Mouse (Mus musculus) embryonic facial prominence, embryonic 10.5 days (tissue): ENCODE measurements around the gene Ddx20. TPM values are rescaled to one million over a fixed set of nuclear protein-coding genes. Genes with fewer than 3 reads are reported as not detected.

Experiments
- DNase-seq: peaks from one replicate; pipeline ENCODE4 v3.0.0-alpha.2; 2017; ENCODE audit warnings: low spot score
- H3K27ac ChIP-seq: fragments of 300-500 bp; sonication (generic); replicated peaks from 2 replicates; pipeline ENCODE4 v1.5.1; 2016; ENCODE audit warnings: mild to moderate bottlenecking
- H3K27me3 ChIP-seq: fragments of 300-500 bp; sonication (generic); replicated peaks from 2 replicates; pipeline ENCODE4 v1.6.1; 2016; ENCODE audit warnings: low read depth, mild to moderate bottlenecking; ENCODE audit not compliant: poor library complexity, severe bottlenecking
- H3K36me3 ChIP-seq: fragments of 300-500 bp; sonication (generic); replicated peaks from 2 replicates; pipeline ENCODE4 v1.6.1; 2016; ENCODE audit warnings: mild to moderate bottlenecking, moderate library complexity
- H3K4me1 ChIP-seq: fragments of 300-500 bp; sonication (generic); 2 replicates; pipeline ENCODE4 v1.6.1; 2016
- H3K4me3 ChIP-seq: fragments of 300-500 bp; sonication (generic); 2 replicates; pipeline ENCODE4 v1.5.1; 2016; ENCODE audit warnings: mild to moderate bottlenecking, moderate library complexity
- H3K9me3 ChIP-seq: fragments of 300-500 bp; sonication (generic); 2 replicates; pipeline ENCODE4 v1.6.1; 2016; ENCODE audit warnings: mild to moderate bottlenecking
- WGBS: fragments of 180-500 bp; shearing (Covaris S2); methylation state at CpG from one replicate; pipeline ENCODE4 v1.1.7; 2016; 5-methylcytosine and 5-hydroxymethylcytosine counted together
- polyA plus RNA-seq: library from polyadenylated mRNA; unstranded; fragments of >200 nt; fragmentation: Nextera tagmentation; extraction: Ambion mirVana; gene quantifications from 2 replicates; pipeline ENCODE4 v1.2.1, GENCODE M21; 2016

Ddx20 gene
- polyA plus RNA-seq, 1 experiment from 2014 or later: 51.7 TPM

DNA sequence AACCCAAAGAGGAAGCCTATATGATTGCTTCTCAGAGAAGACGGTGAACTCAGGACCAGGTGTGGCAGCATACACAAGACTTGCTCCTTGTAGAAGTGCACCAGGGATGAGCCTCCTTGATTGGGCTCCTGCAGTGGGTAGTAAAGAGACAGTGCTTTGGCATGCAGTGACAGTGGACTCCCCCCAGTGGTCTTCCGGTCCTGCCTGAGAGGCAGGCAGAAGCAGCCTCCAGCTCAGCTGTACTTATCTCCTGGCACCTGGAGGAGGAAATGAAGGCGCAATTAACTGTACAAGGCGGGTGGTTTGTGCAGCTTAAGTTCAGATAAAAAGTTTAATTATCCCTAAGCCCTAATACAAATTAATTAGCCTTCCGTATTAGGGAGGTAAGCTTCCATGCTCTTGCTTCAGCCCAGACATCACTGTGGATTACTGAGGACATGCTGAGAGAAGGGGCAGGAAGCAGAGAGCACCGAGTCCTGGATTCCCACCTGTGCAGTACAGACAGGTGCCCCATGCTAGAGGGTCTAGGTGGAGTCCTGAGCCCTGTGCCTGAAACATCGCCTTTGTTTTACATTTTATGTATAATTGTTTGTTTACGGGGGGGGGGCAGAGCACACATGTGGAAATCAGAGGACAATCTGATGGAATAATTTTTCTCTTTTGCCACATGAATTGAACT is 38.3 kb downstream of the Ddx20 start:
- WGBS: 74% methylated on average over 8 of the region's 8 CpGs
- no peaks in the 10 kb centered on the region for H3K9me3 ChIP-seq
- DNase-seq: no peak
- no peak overlapping the region for H3K27ac ChIP-seq
- H3K27me3 ChIP-seq: no peaks in the 10 kb centered on the region
- H3K4me1 ChIP-seq: no peaks in the 10 kb centered on the region
- no peak overlapping the region for H3K4me3 ChIP-seq
- H3K36me3 ChIP-seq: no peaks in the 10 kb centered on the region

DNA sequence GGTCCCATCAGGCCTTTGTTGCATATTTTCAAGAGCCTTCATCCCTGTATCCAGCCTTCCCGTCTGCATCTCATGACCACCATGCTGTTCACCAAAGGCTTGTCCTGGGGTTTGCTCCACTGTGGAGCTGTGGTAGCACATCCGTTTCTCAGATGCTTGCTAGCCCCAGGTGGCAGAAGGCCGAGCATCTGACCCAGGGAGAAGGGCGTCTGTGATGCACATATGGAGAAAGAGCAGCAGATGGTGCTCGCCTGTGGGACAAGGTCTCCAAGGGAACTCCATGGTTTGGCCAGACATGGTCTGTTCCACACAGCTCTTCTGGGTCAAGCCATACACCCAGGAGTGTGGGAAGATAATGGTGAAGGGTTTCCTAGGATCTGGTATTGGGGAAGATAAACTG is 43.8 kb downstream of the Ddx20 start:
- H3K9me3 ChIP-seq: no peaks in the 10 kb centered on the region
- peaks cover 6% of the 10 kb centered on the region; the same call in 1 of the 2 replicates for H3K4me1 ChIP-seq
- WGBS: 82% methylated on average over 5 of the region's 5 CpGs
- no peaks in the 10 kb centered on the region for H3K36me3 ChIP-seq
- no peak overlapping the region for H3K27ac ChIP-seq
- no peak for DNase-seq
- H3K4me3 ChIP-seq: no peak overlapping the region
- H3K27me3 ChIP-seq: no peaks in the 10 kb centered on the region

DNA sequence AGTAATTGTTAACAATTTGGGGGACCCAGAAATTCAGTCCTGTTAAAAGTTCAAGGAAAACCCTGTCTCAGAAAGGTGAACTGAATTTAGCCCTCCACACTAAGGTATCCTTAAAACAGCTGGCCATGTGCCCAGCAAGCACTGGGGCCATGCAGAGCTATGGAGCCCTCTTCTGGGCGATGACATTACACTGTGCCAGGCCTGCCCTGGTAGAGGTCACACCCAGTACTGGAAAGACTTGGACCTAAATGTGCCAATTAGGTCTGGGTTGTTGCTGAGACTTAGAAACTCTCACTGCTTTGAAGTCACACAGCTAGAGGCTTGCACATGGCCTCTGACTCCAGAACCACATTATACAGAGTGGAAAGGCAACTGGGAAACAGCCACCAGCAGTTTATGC is 45.2 kb downstream of the Ddx20 start:
- 62% methylated on average over 1 of the region's 1 CpGs for WGBS

GRCm38 (mm10) chr3:105633021-105633420 is 54.4 kb downstream of the Ddx20 start:
- no peaks in the 10 kb centered on the region for H3K36me3 ChIP-seq
- H3K9me3 ChIP-seq: no peaks in the 10 kb centered on the region
- DNase-seq: no peak
- 94% methylated on average over 3 of the region's 3 CpGs for WGBS
- no peak overlapping the region for H3K4me3 ChIP-seq
- H3K27ac ChIP-seq: no peak overlapping the region
- no peaks in the 10 kb centered on the region for H3K27me3 ChIP-seq
- peaks cover 7% of the 10 kb centered on the region for H3K4me1 ChIP-seq

More for the DNA sequence above, 45.2 kb downstream of the Ddx20 start:
- Histone ChIP-seq H3K4me3 (no peak overlapping the region), H3K27ac (no peak overlapping the region), H3K27me3 (no peaks in the 10 kb centered on the region), H3K9me3 (no peaks in the 10 kb centered on the region), H3K4me1 (peaks cover 6% of the 10 kb centered on the region; the same call in 1 of the 2 replicates), H3K36me3 (no peaks in the 10 kb centered on the region)
- DNase-seq: no peak

- WGBS: 72% methylated on average over 2 of the region's 2 CpGs
- no peaks in the 10 kb centered on the region for H3K9me3 ChIP-seq
- H3K4me1 ChIP-seq: peaks cover 7% of the 10 kb centered on the region
- H3K4me3 ChIP-seq: no peak overlapping the region
- no peak overlapping the region for H3K27ac ChIP-seq
- H3K36me3 ChIP-seq: no peaks in the 10 kb centered on the region
- no peak for DNase-seq
- no peaks in the 10 kb centered on the region for H3K27me3 ChIP-seq
Observed at GRCm38 (mm10) chr3:105632296-105632695, 55.1 kb downstream of the Ddx20 start.

Other genes with a start within 250 kb of the Ddx20 start
- gene Kcnd3, start 235.2 kb downstream of the Ddx20 start, polyA plus RNA-seq: 0.19 and 0.57 TPM in 2 replicates
- 3.4 and 3.6 TPM in 2 replicates for gene Inka2, start 17.0 kb upstream of the Ddx20 start, polyA plus RNA-seq
- gene Rap1a, start 113.8 kb upstream of the Ddx20 start, polyA plus RNA-seq: 66.0 and 66.3 TPM in 2 replicates
- not detected in 2 replicates for gene Adora3, start 183.3 kb upstream of the Ddx20 start, polyA plus RNA-seq
- 0.15 TPM in 1 of 2 replicates, not detected in the other for gene Tmigd3, start 183.3 kb upstream of the Ddx20 start, polyA plus RNA-seq
- 0.34 and 0.61 TPM in 2 replicates for gene I830077J02Rik, start 245.1 kb upstream of the Ddx20 start, polyA plus RNA-seq